ENCODE assay signal across 10 mouse cellular contexts in the genomic region with DNA sequence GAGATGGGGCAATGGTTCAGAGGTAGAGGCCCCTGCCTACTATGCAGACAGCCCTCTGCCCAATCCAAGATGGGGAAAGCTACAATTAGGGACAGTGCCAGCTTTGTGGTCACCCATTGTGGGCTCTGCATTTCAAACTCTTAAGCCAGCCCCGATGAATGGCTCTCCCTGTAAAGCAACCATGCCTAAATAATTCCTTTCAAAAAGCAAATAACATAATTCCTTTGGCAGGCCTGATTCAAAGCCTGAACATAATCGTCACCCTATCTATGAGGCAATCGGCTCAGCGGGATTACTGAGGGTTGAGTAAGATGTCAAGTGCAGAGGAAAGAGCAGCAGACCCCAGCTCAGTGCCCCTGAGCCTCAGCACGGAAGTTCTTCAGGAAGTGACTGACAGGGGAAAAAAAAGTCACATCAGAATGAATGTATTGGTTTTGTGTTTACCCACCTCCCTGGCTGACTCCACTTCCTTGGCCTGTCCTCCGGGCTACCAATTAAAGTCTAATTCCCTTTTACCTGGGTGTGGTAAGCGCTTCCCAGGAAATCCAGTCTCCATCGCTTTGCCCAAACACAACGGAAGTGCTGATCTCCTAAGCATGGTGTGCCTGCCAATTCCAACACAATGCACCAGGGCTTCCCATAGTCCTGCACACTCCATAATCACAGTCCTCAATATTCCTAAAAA. TPM values are rescaled to one million over a fixed set of nuclear protein-coding genes. Genes with fewer than 3 reads are reported as not detected.
DNase-seq lines count a peak whose midpoint lies in the region; ATAC-seq lines count a peak whose summit lies in the region.
"Had no signal": no experiment of that assay in that cellular context is flagged by ENCODE, and none has a peak within 500 bp of the region (broad histone marks: within the 10 kb centered on the region; RNA-seq: fewer than 3 reads in every experiment).

No protein-coding gene starts in this region.

- H3K27me3 ChIP-seq in forebrain, embryonic 14.5 days (replicated peaks; ENCODE audit: control insufficient read depth, insufficient read depth, low read length) = no peaks in the 10 kb centered on the region
- no peaks in the 10 kb centered on the region for H3K27me3 ChIP-seq in megakaryocyte, embryonic 14.5 days (replicated peaks)

- H3K4me2 ChIP-seq in forebrain, embryonic 14.5 days (ENCODE audit: low read length) = no peak overlapping the region

- H3K4me1 ChIP-seq in forebrain, embryonic 14.5 days (ENCODE audit: control insufficient read depth, insufficient read depth, low read length) = 0 out of 2 replicates have a peak, but pooled peaks cover 4% of the 10 kb centered on the region
- peaks cover 58% of the 10 kb centered on the region for H3K4me1 ChIP-seq in megakaryocyte, embryonic 14.5 days

- peaks cover 20% of the 10 kb centered on the region for H3K36me3 ChIP-seq in forebrain, embryonic 14.5 days (ENCODE audit: control insufficient read depth, insufficient read depth, low read length)
- peaks cover 79% of the 10 kb centered on the region for H3K36me3 ChIP-seq in megakaryocyte, embryonic 14.5 days (replicated peaks; ENCODE audit: low read length)

- 22% methylated on average over 9 of the region's 9 CpGs for WGBS in forebrain, embryonic 14.5 days

- 0 out of 2 replicates have a peak overlapping the region, but pooled peaks have one; percentile 35 for H3K27ac ChIP-seq in forebrain, embryonic 14.5 days (ENCODE audit: low read depth, low read length)

- intact Hi-C loops in heart, postnatal 10 days (cut with DNase I) = no loop called here

- H3K9ac ChIP-seq in forebrain, embryonic 14.5 days (ENCODE audit: low read length) = no peak overlapping the region

- no peak overlapping the region for H3K4me3 ChIP-seq in forebrain, embryonic 14.5 days (ENCODE audit: low read depth, low read length)
- peak overlapping the region; percentile 20 for H3K4me3 ChIP-seq in megakaryocyte, embryonic 14.5 days (replicated peaks)
- H3K4me3 ChIP-seq: heart, adult 2 months had no signal

- peak; percentile 88 for ATAC-seq in forebrain, embryonic 14.5 days
- ATAC-seq in monocyte, adult 5-6 weeks (replicated peaks; ENCODE audit: insufficient number of reproducible peaks, low FRiP score, low TSS enrichment, poor library complexity, severe bottlenecking) = no peak

- no peaks in the 10 kb centered on the region for H3K9me3 ChIP-seq in forebrain, embryonic 14.5 days (replicated peaks; ENCODE audit: control insufficient read depth, low read length)
- H3K9me3 ChIP-seq in megakaryocyte, embryonic 14.5 days = no peaks in the 10 kb centered on the region

- peak; percentile 95 for DNase-seq in heart, adult 11 months
- no peak for DNase-seq in heart, postnatal 10 days
- peak; percentile 96 for DNase-seq in Muller cell, postnatal 12 days (ENCODE audit: inconsistent ontology term)
- peak; percentile 63 for DNase-seq in forebrain, embryonic 14.5 days (ENCODE audit: low spot score)
- no peak for DNase-seq in spleen, postnatal 10 days (ENCODE audit: low spot score in 2 of 2)
- no peak for DNase-seq in frontal cortex, postnatal 36 days (ENCODE audit: low spot score in 2 of 2)
- DNase-seq: heart, adult 2 months; kidney, adult 18-20 months had no signal

RNA-seq across cellular contexts. Expression of a gene that starts 19.1 kb away (rescaled TPM):
- total RNA-seq in heart, postnatal 10 days (2021) = 100 to 1,000 TPM; 129 to 144 TPM
- 33.6 and 50.9 TPM in 2 replicates for polyA plus RNA-seq in forebrain, embryonic 14.5 days (2014; fragmentation: Nextera tagmentation; extraction: Ambion mirVana)
- polyA plus RNA-seq in megakaryocyte, embryonic 14.5 days (2012; ENCODE audit: insufficient read depth, low replicate concordance) = 0.17 and 0.75 TPM in 2 replicates
- total RNA-seq in monocyte, adult 5-6 weeks (2017) = 11.7 to 14.2 TPM (median 12.6 TPM) in 3 replicates

Comparison
In these comparisons a context has a peak if more than half of its experiments do, and no peak if none do; other contexts are left out.
1. DNase-seq: peak in heart, adult 11 months (single experiment), Muller cell, postnatal 12 days (single experiment) and forebrain, embryonic 14.5 days (single experiment); none in heart, postnatal 10 days (0 of 2), spleen, postnatal 10 days (0 of 2) and frontal cortex, postnatal 36 days (0 of 2).